Mouse (Mus musculus) embryonic facial prominence, embryonic 10.5 days (tissue): ENCODE measurements around the gene Dpf3. TPM values are rescaled to one million over a fixed set of nuclear protein-coding genes. Genes with fewer than 3 reads are reported as not detected.

Source experiments
- DNase-seq: peaks from one replicate; pipeline ENCODE4 v3.0.0-alpha.2; 2017; ENCODE audit warnings: low spot score
- H3K27ac ChIP-seq: fragments of 300-500 bp; sonication (generic); replicated peaks from 2 replicates; pipeline ENCODE4 v1.5.1; 2016; ENCODE audit warnings: mild to moderate bottlenecking
- H3K27me3 ChIP-seq: fragments of 300-500 bp; sonication (generic); replicated peaks from 2 replicates; pipeline ENCODE4 v1.6.1; 2016; ENCODE audit warnings: low read depth, mild to moderate bottlenecking; ENCODE audit not compliant: poor library complexity, severe bottlenecking
- H3K36me3 ChIP-seq: fragments of 300-500 bp; sonication (generic); replicated peaks from 2 replicates; pipeline ENCODE4 v1.6.1; 2016; ENCODE audit warnings: mild to moderate bottlenecking, moderate library complexity
- H3K4me1 ChIP-seq: fragments of 300-500 bp; sonication (generic); 2 replicates; pipeline ENCODE4 v1.6.1; 2016
- H3K4me3 ChIP-seq: fragments of 300-500 bp; sonication (generic); 2 replicates; pipeline ENCODE4 v1.5.1; 2016; ENCODE audit warnings: mild to moderate bottlenecking, moderate library complexity
- H3K9me3 ChIP-seq: fragments of 300-500 bp; sonication (generic); 2 replicates; pipeline ENCODE4 v1.6.1; 2016; ENCODE audit warnings: mild to moderate bottlenecking
- WGBS: fragments of 180-500 bp; shearing (Covaris S2); methylation state at CpG from one replicate; pipeline ENCODE4 v1.1.7; 2016; 5-methylcytosine and 5-hydroxymethylcytosine counted together
- polyA plus RNA-seq: library from polyadenylated mRNA; unstranded; fragments of >200 nt; fragmentation: Nextera tagmentation; extraction: Ambion mirVana; gene quantifications from 2 replicates; pipeline ENCODE4 v1.2.1, GENCODE M21; 2016

Gene Dpf3
- polyA plus RNA-seq, 1 experiment from 2014 or later, result 2.8 TPM

GRCm38 (mm10) chr12:83208841-83209240, 278.7 kb downstream of the Dpf3 start:
- H3K27ac ChIP-seq, result no peak overlapping the region
- H3K9me3 ChIP-seq, result no peaks in the 10 kb centered on the region
- H3K36me3 ChIP-seq, result no peaks in the 10 kb centered on the region
- peaks cover 40% of the 10 kb centered on the region for H3K4me1 ChIP-seq
- no peak for DNase-seq
- 73% methylated on average over 6 of the region's 6 CpGs for WGBS
- H3K4me3 ChIP-seq, result no peak overlapping the region
- 0 out of 2 replicates have a peak, but pooled peaks cover 5% of the 10 kb centered on the region for H3K27me3 ChIP-seq

GRCm38 (mm10) chr12:83208011-83208410, 279.5 kb downstream of the Dpf3 start:
- H3K4me3 ChIP-seq, result no peak overlapping the region
- no peak for DNase-seq
- peaks cover 34% of the 10 kb centered on the region for H3K4me1 ChIP-seq
- WGBS, result 59% methylated on average over 8 of the region's 8 CpGs
- no peak overlapping the region for H3K27ac ChIP-seq
- H3K36me3 ChIP-seq, result no peaks in the 10 kb centered on the region
- 0 out of 2 replicates have a peak, but pooled peaks cover 5% of the 10 kb centered on the region for H3K27me3 ChIP-seq
- H3K9me3 ChIP-seq, result no peaks in the 10 kb centered on the region

GRCm38 (mm10) chr12:83207481-83207880, 280.0 kb downstream of the Dpf3 start:
- H3K36me3 ChIP-seq, result no peaks in the 10 kb centered on the region
- H3K27me3 ChIP-seq, result 0 out of 2 replicates have a peak, but pooled peaks cover 5% of the 10 kb centered on the region
- no peak for DNase-seq
- H3K4me3 ChIP-seq, result no peak overlapping the region
- WGBS, result 77% methylated on average over 5 of the region's 5 CpGs
- no peak overlapping the region for H3K27ac ChIP-seq
- peaks cover 34% of the 10 kb centered on the region for H3K4me1 ChIP-seq
- no peaks in the 10 kb centered on the region for H3K9me3 ChIP-seq

- Histone ChIP-seq H3K36me3 (no peaks in the 10 kb centered on the region), H3K27me3 (0 out of 2 replicates have a peak, but pooled peaks cover 5% of the 10 kb centered on the region), H3K4me1 (peaks cover 39% of the 10 kb centered on the region), H3K4me3 (no peak overlapping the region), H3K27ac (no peak overlapping the region), H3K9me3 (no peaks in the 10 kb centered on the region)
- no peak for DNase-seq
- 70% methylated on average over 6 of the region's 6 CpGs for WGBS
These were observed 280.6 kb downstream of the Dpf3 start for GRCm38 (mm10) chr12:83206866-83207265.

- no peak for DNase-seq
- Histone ChIP-seq H3K36me3 (no peaks in the 10 kb centered on the region), H3K27me3 (0 out of 2 replicates have a peak, but pooled peaks cover 5% of the 10 kb centered on the region), H3K27ac (no peak overlapping the region), H3K9me3 (no peaks in the 10 kb centered on the region), H3K4me3 (no peak overlapping the region), H3K4me1 (peaks cover 41% of the 10 kb centered on the region)
- WGBS, result 82% methylated on average over 5 of the region's 5 CpGs
These were observed 283.2 kb downstream of the Dpf3 start for GRCm38 (mm10) chr12:83204361-83204760.

- Histone ChIP-seq H3K36me3 (no peaks in the 10 kb centered on the region), H3K4me1 (peaks cover 21% of the 10 kb centered on the region), H3K27me3 (0 out of 2 replicates have a peak, but pooled peaks cover under 1% of the 10 kb centered on the region), H3K4me3 (no peak overlapping the region), H3K27ac (0 out of 2 replicates have a peak overlapping the region, but pooled peaks have one; percentile 51), H3K9me3 (no peaks in the 10 kb centered on the region)
- WGBS, result 34% methylated on average over 3 of the region's 3 CpGs
- DNase-seq, result no peak
These were observed 285.8 kb downstream of the Dpf3 start for GRCm38 (mm10) chr12:83201674-83202073.

GRCm38 (mm10) chr12:83180561-83180960, 307.0 kb downstream of the Dpf3 start:
- no peaks in the 10 kb centered on the region for H3K27me3 ChIP-seq
- no peak for DNase-seq
- no peaks in the 10 kb centered on the region for H3K9me3 ChIP-seq
- 0 out of 2 replicates have a peak, but pooled peaks cover 3% of the 10 kb centered on the region for H3K4me1 ChIP-seq
- no peak overlapping the region for H3K27ac ChIP-seq
- 86% methylated on average over 6 of the region's 6 CpGs for WGBS
- no peak overlapping the region for H3K4me3 ChIP-seq
- no peaks in the 10 kb centered on the region for H3K36me3 ChIP-seq

- no peaks in the 10 kb centered on the region for H3K9me3 ChIP-seq
- WGBS, result 77% methylated on average over 1 of the region's 1 CpGs
- no peak for DNase-seq
- H3K4me1 ChIP-seq, result 0 out of 2 replicates have a peak, but pooled peaks cover 3% of the 10 kb centered on the region
- H3K4me3 ChIP-seq, result no peak overlapping the region
- no peaks in the 10 kb centered on the region for H3K36me3 ChIP-seq
- no peak overlapping the region for H3K27ac ChIP-seq
- H3K27me3 ChIP-seq, result no peaks in the 10 kb centered on the region
These were observed 307.7 kb downstream of the Dpf3 start for GRCm38 (mm10) chr12:83179860-83180259.

GRCm38 (mm10) chr12:83178770-83179169, 308.7 kb downstream of the Dpf3 start:
- Histone ChIP-seq H3K27ac (no peak overlapping the region), H3K27me3 (no peaks in the 10 kb centered on the region), H3K4me1 (0 out of 2 replicates have a peak, but pooled peaks cover 3% of the 10 kb centered on the region), H3K4me3 (no peak overlapping the region), H3K36me3 (no peaks in the 10 kb centered on the region), H3K9me3 (no peaks in the 10 kb centered on the region)
- WGBS, result 78% methylated on average over 2 of the region's 2 CpGs
- no peak for DNase-seq

GRCm38 (mm10) chr12:83169495-83170209, 317.9 kb downstream of the Dpf3 start:
- no peak overlapping the region for H3K4me3 ChIP-seq
- no peak overlapping the region for H3K27ac ChIP-seq
- WGBS, result 68% methylated on average over 12 of the region's 12 CpGs
- peaks cover 17% of the 10 kb centered on the region for H3K4me1 ChIP-seq
- no peaks in the 10 kb centered on the region for H3K36me3 ChIP-seq
- no peak for DNase-seq
- no peaks in the 10 kb centered on the region for H3K27me3 ChIP-seq
- no peaks in the 10 kb centered on the region for H3K9me3 ChIP-seq

GRCm38 (mm10) chr12:83168310-83168709, 319.2 kb downstream of the Dpf3 start:
- H3K27me3 ChIP-seq, result no peaks in the 10 kb centered on the region
- 83% methylated on average over 6 of the region's 6 CpGs for WGBS
- no peak for DNase-seq

GRCm38 (mm10) chr12:83165058-83165457, 322.5 kb downstream of the Dpf3 start:
- 82% methylated on average over 1 of the region's 1 CpGs for WGBS

More at GRCm38 (mm10) chr12:83168310-83168709, 319.2 kb downstream of the Dpf3 start:
- no peak overlapping the region for H3K4me3 ChIP-seq
- no peaks in the 10 kb centered on the region for H3K9me3 ChIP-seq
- no peaks in the 10 kb centered on the region for H3K36me3 ChIP-seq
- H3K27ac ChIP-seq, result no peak overlapping the region
- peaks cover 17% of the 10 kb centered on the region for H3K4me1 ChIP-seq

More at GRCm38 (mm10) chr12:83165058-83165457, 322.5 kb downstream of the Dpf3 start:
- Histone ChIP-seq H3K4me1 (peaks cover 17% of the 10 kb centered on the region), H3K4me3 (no peak overlapping the region), H3K9me3 (no peaks in the 10 kb centered on the region), H3K27me3 (no peaks in the 10 kb centered on the region), H3K27ac (no peak overlapping the region), H3K36me3 (no peaks in the 10 kb centered on the region)
- DNase-seq, result no peak
